Mouse (Mus musculus) gastrocnemius, postnatal 10 days (tissue): ENCODE data around the gene Kcna7. TPM values are rescaled to one million over a fixed set of nuclear protein-coding genes. Genes with fewer than 3 reads are reported as not detected.
A peak's percentile ranks its signal among the peaks of the same experiment; 100 is the strongest.

Source experiments
- DNase-seq: peaks from one replicate; pipeline ENCODE4 v3.0.0; 2021; ENCODE audit warnings: mixed read lengths
- microRNA-seq, 2 experiments: library from miRNA; unstranded; fragments of <30 nt; microRNA quantifications; one replicate each; pipeline ENCODE4 v1.2.0; 2021
- total RNA-seq, 2 experiments: library from RNA; stranded (reverse); gene quantifications; 2 replicates each; pipeline ENCODE4 v1.2.3; 2021

Gene Kcna7
- total RNA-seq, 2 experiments from 2014 or later, result 25.4 to 29.6 TPM

DNA sequence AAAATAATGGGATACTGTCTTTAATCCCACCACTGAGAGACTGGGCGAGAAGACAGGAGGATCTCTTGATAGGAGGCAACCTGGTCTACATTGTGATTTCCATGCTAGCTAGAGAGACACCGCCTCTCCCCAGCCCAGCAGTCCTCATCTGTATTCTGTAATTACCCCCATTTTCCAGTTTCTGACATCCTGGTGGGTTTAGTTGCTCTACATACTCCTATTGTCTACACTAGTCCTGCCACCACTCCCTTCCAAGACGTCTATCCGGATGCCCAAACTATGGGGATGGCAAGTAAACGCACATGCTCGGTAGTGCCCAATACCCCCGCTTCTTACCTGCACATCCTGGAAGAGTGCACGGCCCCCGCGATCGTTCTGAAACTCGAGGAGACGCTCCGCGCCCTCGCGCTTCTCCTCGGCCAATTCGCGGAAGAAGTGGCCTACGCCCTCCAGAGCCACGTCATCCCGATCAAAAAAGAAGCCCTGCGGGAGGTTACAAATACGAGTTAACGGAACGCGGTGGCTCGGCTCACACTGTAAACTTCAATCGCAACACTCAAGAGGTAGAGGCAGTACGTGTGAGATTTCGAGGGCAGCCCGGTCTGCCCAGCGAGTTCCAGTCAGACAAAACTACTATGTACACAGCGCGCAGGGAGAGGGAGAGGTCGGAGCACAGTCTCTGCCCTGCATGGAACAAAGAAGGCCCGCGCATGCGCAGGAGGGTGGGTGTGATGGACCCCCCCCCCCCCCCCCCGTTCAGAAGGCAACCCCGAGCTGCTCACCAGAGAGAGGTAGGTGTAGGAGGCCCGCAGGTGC, 53.5 kb downstream of the Kcna7 start:
- DNase-seq, result peak; percentile 90

Small RNA genes within 50 kb of the gene (microRNA-seq; reads per million reads assigned to microRNA genes)
- gene Gm22133, result 0 reads per million in 2 experiments

Other genes with a start within 250 kb of the Kcna7 start
- gene Slc17a7, start 241.7 kb upstream of the Kcna7 start, total RNA-seq, result 1 to 10 TPM; 4.7 to 4.9 TPM
- gene Gfy, start 226.1 kb upstream of the Kcna7 start, total RNA-seq, result under 1 TPM; 0.49 to 0.63 TPM
- gene Pth2, start 224.7 kb upstream of the Kcna7 start, total RNA-seq, result not detected
- 1 to 10 TPM; 2.5 to 2.8 TPM for gene Ccdc155, start 200.8 kb upstream of the Kcna7 start, total RNA-seq
- gene Dkkl1, start 193.5 kb upstream of the Kcna7 start, total RNA-seq, result not detected
- gene Tead2, start 189.9 kb upstream of the Kcna7 start, total RNA-seq, result 10 to 100 TPM; 15.6 to 25.9 TPM
- 1 to 10 TPM; 1.8 to 3.4 TPM for gene Cd37, start 166.5 kb upstream of the Kcna7 start, total RNA-seq
- not detected for gene Slc6a16, start 164.6 kb upstream of the Kcna7 start, total RNA-seq
- not detected for gene Slc6a21, start 128.1 kb upstream of the Kcna7 start, total RNA-seq
- 10 to 100 TPM; 25.5 to 35.2 TPM for gene Trpm4, start 71.9 kb upstream of the Kcna7 start, total RNA-seq
- 100 to 1,000 TPM; 579 to 609 TPM for gene Hrc, start 70.4 kb upstream of the Kcna7 start, total RNA-seq
- under 1 TPM; 0.89 to 0.97 TPM for gene Ppfia3, start 38.6 kb upstream of the Kcna7 start, total RNA-seq
- gene Lin7b, start 35.1 kb upstream of the Kcna7 start, total RNA-seq, result 1 to 10 TPM; 1.9 to 2.0 TPM
- gene Snrnp70, start 9.9 kb upstream of the Kcna7 start, total RNA-seq, result 100 to 1,000 TPM; 123 to 156 TPM
- gene Ntf5, start 8.0 kb downstream of the Kcna7 start, total RNA-seq, result 1 to 10 TPM; 1.4 to 1.8 TPM
- not detected for gene Lhb, start 15.2 kb downstream of the Kcna7 start, total RNA-seq
- 100 to 1,000 TPM; 142 to 150 TPM for gene Gys1, start 29.2 kb downstream of the Kcna7 start, total RNA-seq
- 10 to 100 TPM; 29.4 to 36.9 TPM for gene Ruvbl2, start 32.4 kb downstream of the Kcna7 start, total RNA-seq
- gene Ftl1, start 54.2 kb downstream of the Kcna7 start, total RNA-seq, result 100 to 1,000 TPM; 173 to 194 TPM
- gene Bax, start 61.2 kb downstream of the Kcna7 start, total RNA-seq, result 10 to 100 TPM; 29.4 to 29.6 TPM
- gene Tulp2, start 76.2 kb downstream of the Kcna7 start, total RNA-seq, result not detected
- 1 to 10 TPM; 3.8 to 6.4 TPM for gene Gm45808, start 81.2 kb downstream of the Kcna7 start, total RNA-seq
- gene Dhdh, start 83.2 kb downstream of the Kcna7 start, total RNA-seq, result 1 to 10 TPM; 8.8 to 9.5 TPM
- 100 to 1,000 TPM; 121 to 137 TPM for gene Nucb1, start 104.8 kb downstream of the Kcna7 start, total RNA-seq
- gene Ppp1r15a, start 120.6 kb downstream of the Kcna7 start, total RNA-seq, result 10 to 100 TPM; 16.3 to 16.9 TPM
- gene Plekha4, start 120.7 kb downstream of the Kcna7 start, total RNA-seq, result 10 to 100 TPM; 14.8 to 16.3 TPM
- gene Hsd17b14, start 149.2 kb downstream of the Kcna7 start, total RNA-seq, result under 1 TPM in 1 of 2 experiments, not detected in 1; 0.19 TPM
- gene Bcat2, start 164.5 kb downstream of the Kcna7 start, total RNA-seq, result 10 to 100 TPM; 24.0 to 25.2 TPM
- not detected for gene Fgf21, start 209.8 kb downstream of the Kcna7 start, total RNA-seq
- not detected for gene Fut1, start 211.6 kb downstream of the Kcna7 start, total RNA-seq
- gene Izumo1, start 216.2 kb downstream of the Kcna7 start, total RNA-seq, result under 1 TPM in 1 of 2 experiments, not detected in 1; 0.38 TPM
- 10 to 100 TPM; 17.2 to 19.7 TPM for gene Rasip1, start 221.8 kb downstream of the Kcna7 start, total RNA-seq
- 100 to 1,000 TPM; 105 to 131 TPM for gene Mamstr, start 234.3 kb downstream of the Kcna7 start, total RNA-seq